Mouse (Mus musculus) myocyte (in vitro differentiated cells): ENCODE measurements at regions not wholly inside any gene's neighbourhood (a gene's known extent, or its start where the extent isn't known, plus 50 kb on each side); places are given as distances from the start of the nearest gene placed in this dataset.

Source experiments
- CEBPB ChIP-seq: IDR thresholded peaks from 2 replicates; pipeline ENCODE4 v1.6.1; 2011; ENCODE audit warnings: mild to moderate bottlenecking, moderate library complexity; ENCODE audit not compliant: poor library complexity, insufficient read depth, severe bottlenecking
- E2F4 ChIP-seq: IDR thresholded peaks from one replicate; pipeline ENCODE4 v1.6.1; 2011; ENCODE audit warnings: mild to moderate bottlenecking, control low read depth, moderate library complexity; ENCODE audit not compliant: insufficient read depth
- MAX ChIP-seq: IDR thresholded peaks from one replicate; pipeline ENCODE4 v1.6.1; 2011; ENCODE audit warnings: low read depth, mild to moderate bottlenecking, control low read depth
- POLR2A ChIP-seq: IDR thresholded peaks from one replicate; pipeline ENCODE4 v1.6.1; 2011; ENCODE audit warnings: low read depth, mild to moderate bottlenecking, control low read depth, moderate library complexity; ENCODE audit not compliant: insufficient read length
- POLR2AphosphoS2 ChIP-seq: IDR thresholded peaks from one replicate; pipeline ENCODE4 v1.6.1; 2011; ENCODE audit warnings: low read depth, control low read depth; ENCODE audit not compliant: insufficient read length
- REST ChIP-seq: IDR thresholded peaks from one replicate; pipeline ENCODE4 v1.6.1; 2011; ENCODE audit warnings: mild to moderate bottlenecking, control low read depth, moderate library complexity; ENCODE audit not compliant: insufficient read depth, insufficient read length
- TCF3 ChIP-seq: IDR thresholded peaks from one replicate; pipeline ENCODE4 v1.6.1; 2011; ENCODE audit warnings: low read depth, control low read depth; ENCODE audit not compliant: insufficient read length

DNA sequence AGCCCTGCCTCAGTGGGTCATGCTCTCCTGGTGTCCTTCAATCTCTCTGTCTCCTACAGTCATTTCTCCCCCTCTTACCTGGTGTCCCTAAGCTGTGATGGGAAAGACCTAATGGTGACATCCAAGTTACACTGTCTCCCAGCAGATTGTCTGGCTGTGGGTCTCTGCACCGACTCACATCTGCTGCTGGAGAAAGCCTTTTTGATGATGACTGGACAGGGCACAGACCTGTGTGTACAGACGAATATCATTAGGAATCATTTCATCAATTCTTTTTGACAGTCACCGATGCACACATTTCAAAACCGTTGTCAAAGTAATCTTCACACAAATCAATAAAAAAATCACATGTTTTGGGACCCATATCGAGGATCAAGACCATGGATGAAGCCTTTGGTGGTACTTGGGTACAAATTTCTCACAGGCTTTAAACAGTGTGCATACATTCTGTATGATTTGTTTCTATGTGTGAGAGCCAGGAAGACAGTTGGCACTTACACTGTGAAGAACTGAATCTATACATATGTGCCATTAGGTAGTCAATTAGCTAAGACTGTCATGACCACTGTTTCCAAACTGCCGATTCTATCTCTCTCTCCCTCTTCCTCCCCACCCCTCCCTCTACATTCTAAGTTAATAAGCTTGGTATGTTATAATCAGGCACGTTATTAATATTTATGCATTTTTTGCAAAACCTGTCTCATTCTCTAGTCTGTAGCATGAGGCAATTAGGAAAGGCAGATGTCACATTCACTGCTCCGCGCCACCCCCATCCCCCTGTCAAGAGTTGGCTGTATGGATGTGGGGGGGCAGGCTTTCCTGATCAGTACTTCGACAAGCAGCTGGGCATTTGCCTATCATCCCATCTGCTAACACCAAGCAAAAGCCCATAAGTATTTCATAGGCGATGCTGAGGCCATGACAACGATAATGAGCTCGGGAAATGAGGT, 192.5 kb upstream of the Fam3c start:
- TF ChIP-seq POLR2A (no peak), CEBPB (no peak), E2F4 (no peak), POLR2AphosphoS2 (no peak), TCF3 (no peak), REST (no peak), MAX (no peak)
